Mouse (Mus musculus): ENCODE results near the gene Foxe1. TPM values are rescaled to one million over a fixed set of nuclear protein-coding genes. Genes with fewer than 3 reads are reported as not detected.

Gene Foxe1
- not detected in 2 replicates for polyA plus RNA-seq (2012; ENCODE audit: insufficient read depth, insufficient read length, low replicate concordance, missing spikeins)

- WGBS = 2% methylated on average over 69 of the region's 70 CpGs
- peak within 1 kb of the TSS; percentile 30 for H3K4me3 ChIP-seq (ENCODE audit: insufficient read depth, low read depth, low read length)
- TF ChIP-seq POLR2A (IDR thresholded peaks at IDR 0.05; ENCODE audit: insufficient read depth, low read depth, low read length) = no peak
- no peak for TF ChIP-seq CTCF (IDR thresholded peaks at IDR 0.05; ENCODE audit: insufficient read depth, low read depth, low read length)
These were observed at the start of gene Foxe1 for GRCm38 (mm10) chr4:46343596-46344260. Gene Foxe1 (plus strand): TSS chr4:46343609.

GRCm38 (mm10) chr4:46304071-46304470 is 39.3 kb upstream of the Foxe1 start:
- 5% methylated on average over 8 of the region's 8 CpGs for WGBS
- peaks cover 8% of the 10 kb centered on the region for H3K4me1 ChIP-seq (ENCODE audit: control insufficient read depth, insufficient read depth, low read length)
- TF ChIP-seq CTCF (IDR thresholded peaks at IDR 0.05; ENCODE audit: insufficient read depth, low read depth, low read length) (no peak), POLR2A (IDR thresholded peaks at IDR 0.05; ENCODE audit: insufficient read depth, low read depth, low read length) (no peak)
- H3K27ac ChIP-seq (ENCODE audit: insufficient read depth, low read depth, low read length) = no peak overlapping the region
- 0 out of 2 replicates have a peak overlapping the region, but pooled peaks have one; percentile 21 for H3K4me3 ChIP-seq (ENCODE audit: insufficient read depth, low read depth, low read length)

More at GRCm38 (mm10) chr4:46343596-46344260, at the start of gene Foxe1:
- no peak within 1 kb of the TSS for H3K27ac ChIP-seq (ENCODE audit: insufficient read depth, low read depth, low read length)
- peaks cover 10% of the 10 kb centered on the region for H3K4me1 ChIP-seq (ENCODE audit: control insufficient read depth, insufficient read depth, low read length)

- Histone ChIP-seq H3K4me1 (ENCODE audit: control insufficient read depth, insufficient read depth, low read length) (peaks cover 8% of the 10 kb centered on the region), H3K4me3 (ENCODE audit: insufficient read depth, low read depth, low read length) (peak overlapping the region; percentile 84), H3K27ac (ENCODE audit: insufficient read depth, low read depth, low read length) (peak overlapping the region; percentile 58; the same call in 1 of the 2 replicates)
- 0 out of 2 replicates have a peak, but pooled peaks have one; percentile 10 for TF ChIP-seq CTCF (IDR thresholded peaks at IDR 0.05; ENCODE audit: insufficient read depth, low read depth, low read length)
- TF ChIP-seq POLR2A (IDR thresholded peaks at IDR 0.05; ENCODE audit: insufficient read depth, low read depth, low read length) = peak; percentile 94
- under 1% methylated on average over 72 of the region's 78 CpGs for WGBS
These were observed 38.5 kb upstream of the Foxe1 start for GRCm38 (mm10) chr4:46304757-46305384.

- Histone ChIP-seq H3K4me3 (ENCODE audit: insufficient read depth, low read depth, low read length) (peak overlapping the region; percentile 84), H3K27ac (ENCODE audit: insufficient read depth, low read depth, low read length) (no peak overlapping the region), H3K4me1 (ENCODE audit: control insufficient read depth, insufficient read depth, low read length) (peaks cover 8% of the 10 kb centered on the region)
- WGBS = 26% methylated on average over 7 of the region's 7 CpGs
- TF ChIP-seq CTCF (IDR thresholded peaks at IDR 0.05; ENCODE audit: insufficient read depth, low read depth, low read length) (no peak), POLR2A (IDR thresholded peaks at IDR 0.05; ENCODE audit: insufficient read depth, low read depth, low read length) (no peak)
These were observed 38.0 kb upstream of the Foxe1 start for GRCm38 (mm10) chr4:46305436-46305835.

GRCm38 (mm10) chr4:46307341-46307740 is 36.1 kb upstream of the Foxe1 start:
- no peak overlapping the region for H3K4me3 ChIP-seq (ENCODE audit: insufficient read depth, low read depth, low read length)
- peaks cover 8% of the 10 kb centered on the region for H3K4me1 ChIP-seq (ENCODE audit: control insufficient read depth, insufficient read depth, low read length)
- TF ChIP-seq POLR2A (IDR thresholded peaks at IDR 0.05; ENCODE audit: insufficient read depth, low read depth, low read length) (no peak), CTCF (IDR thresholded peaks at IDR 0.05; ENCODE audit: insufficient read depth, low read depth, low read length) (no peak)
- 33% methylated on average over 9 of the region's 9 CpGs for WGBS
- H3K27ac ChIP-seq (ENCODE audit: insufficient read depth, low read depth, low read length) = no peak overlapping the region

GRCm38 (mm10) chr4:46307869-46308268 is 35.5 kb upstream of the Foxe1 start:
- 86% methylated on average over 7 of the region's 7 CpGs for WGBS
- TF ChIP-seq CTCF (IDR thresholded peaks at IDR 0.05; ENCODE audit: insufficient read depth, low read depth, low read length) (no peak), POLR2A (IDR thresholded peaks at IDR 0.05; ENCODE audit: insufficient read depth, low read depth, low read length) (no peak)
- Histone ChIP-seq H3K4me3 (ENCODE audit: insufficient read depth, low read depth, low read length) (no peak overlapping the region), H3K27ac (ENCODE audit: insufficient read depth, low read depth, low read length) (no peak overlapping the region), H3K4me1 (ENCODE audit: control insufficient read depth, insufficient read depth, low read length) (peaks cover 8% of the 10 kb centered on the region)

GRCm38 (mm10) chr4:46311631-46312030 is 31.8 kb upstream of the Foxe1 start:
- 71% methylated on average over 2 of the region's 2 CpGs for WGBS
- H3K4me1 ChIP-seq (ENCODE audit: control insufficient read depth, insufficient read depth, low read length) = peaks cover 3% of the 10 kb centered on the region
- H3K27ac ChIP-seq (ENCODE audit: insufficient read depth, low read depth, low read length) = no peak overlapping the region
- H3K4me3 ChIP-seq (ENCODE audit: insufficient read depth, low read depth, low read length) = no peak overlapping the region
- no peak for TF ChIP-seq CTCF (IDR thresholded peaks at IDR 0.05; ENCODE audit: insufficient read depth, low read depth, low read length)
- no peak for TF ChIP-seq POLR2A (IDR thresholded peaks at IDR 0.05; ENCODE audit: insufficient read depth, low read depth, low read length)

- Histone ChIP-seq H3K27ac (ENCODE audit: insufficient read depth, low read depth, low read length) (no peak overlapping the region), H3K4me3 (ENCODE audit: insufficient read depth, low read depth, low read length) (no peak overlapping the region), H3K4me1 (ENCODE audit: control insufficient read depth, insufficient read depth, low read length) (no peaks in the 10 kb centered on the region)
- 41% methylated on average over 13 of the region's 13 CpGs for WGBS
- TF ChIP-seq CTCF (IDR thresholded peaks at IDR 0.05; ENCODE audit: insufficient read depth, low read depth, low read length) (no peak), POLR2A (IDR thresholded peaks at IDR 0.05; ENCODE audit: insufficient read depth, low read depth, low read length) (no peak)
These were observed 21.5 kb upstream of the Foxe1 start for GRCm38 (mm10) chr4:46321730-46322389.

- Histone ChIP-seq H3K4me1 (ENCODE audit: control insufficient read depth, insufficient read depth, low read length) (no peaks in the 10 kb centered on the region), H3K4me3 (ENCODE audit: insufficient read depth, low read depth, low read length) (no peak overlapping the region), H3K27ac (ENCODE audit: insufficient read depth, low read depth, low read length) (no peak overlapping the region)
- TF ChIP-seq POLR2A (IDR thresholded peaks at IDR 0.05; ENCODE audit: insufficient read depth, low read depth, low read length) (no peak), CTCF (IDR thresholded peaks at IDR 0.05; ENCODE audit: insufficient read depth, low read depth, low read length) (no peak)
- 83% methylated on average over 4 of the region's 4 CpGs for WGBS
These were observed 20.7 kb upstream of the Foxe1 start for GRCm38 (mm10) chr4:46322715-46323114.
